Mouse (Mus musculus) mesoderm, embryonic 11.5 days (tissue): ENCODE measurements around the gene Pagr1a.

Source experiments
- DNase-seq: peaks from one replicate; pipeline ENCODE4 v3.0.0-alpha.2; 2012; ENCODE audit warnings: low read depth, low spot score

Gene Pagr1a

GRCm38 (mm10) chr7:127020901-127021562, 3.9 kb upstream of the Pagr1a start, which contains the start of the genes Gm42742 and Prrt2:
TSS of gene Gm42742 (minus strand) at chr7:127021097.
TSS of gene Prrt2 (minus strand) at chr7:127021211.
- DNase-seq = peak; percentile 45

DNA sequence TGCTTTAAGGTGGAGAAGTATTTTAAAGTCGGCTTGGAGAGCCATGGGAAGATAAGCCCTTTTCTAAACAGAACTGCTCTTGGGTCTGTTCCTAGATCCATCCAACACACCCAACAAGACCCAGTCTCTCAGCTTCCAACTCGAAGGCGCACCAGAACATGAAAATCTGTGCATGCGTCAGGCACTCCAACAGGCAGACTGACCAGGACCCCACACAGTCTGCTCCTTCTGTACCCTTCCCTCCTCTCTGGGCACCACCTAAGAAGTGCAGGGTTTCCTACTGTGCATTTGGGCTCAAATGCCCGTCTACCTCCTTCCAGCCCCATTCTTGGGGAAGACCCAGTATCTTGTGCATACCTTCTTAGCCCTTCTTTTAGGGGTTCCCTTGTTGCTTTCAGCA, 3.3 kb upstream of the Pagr1a start:
- no peak for DNase-seq

- DNase-seq = no peak
Measured at GRCm38 (mm10) chr7:127020031-127020430, 2.9 kb upstream of the Pagr1a start.

DNA sequence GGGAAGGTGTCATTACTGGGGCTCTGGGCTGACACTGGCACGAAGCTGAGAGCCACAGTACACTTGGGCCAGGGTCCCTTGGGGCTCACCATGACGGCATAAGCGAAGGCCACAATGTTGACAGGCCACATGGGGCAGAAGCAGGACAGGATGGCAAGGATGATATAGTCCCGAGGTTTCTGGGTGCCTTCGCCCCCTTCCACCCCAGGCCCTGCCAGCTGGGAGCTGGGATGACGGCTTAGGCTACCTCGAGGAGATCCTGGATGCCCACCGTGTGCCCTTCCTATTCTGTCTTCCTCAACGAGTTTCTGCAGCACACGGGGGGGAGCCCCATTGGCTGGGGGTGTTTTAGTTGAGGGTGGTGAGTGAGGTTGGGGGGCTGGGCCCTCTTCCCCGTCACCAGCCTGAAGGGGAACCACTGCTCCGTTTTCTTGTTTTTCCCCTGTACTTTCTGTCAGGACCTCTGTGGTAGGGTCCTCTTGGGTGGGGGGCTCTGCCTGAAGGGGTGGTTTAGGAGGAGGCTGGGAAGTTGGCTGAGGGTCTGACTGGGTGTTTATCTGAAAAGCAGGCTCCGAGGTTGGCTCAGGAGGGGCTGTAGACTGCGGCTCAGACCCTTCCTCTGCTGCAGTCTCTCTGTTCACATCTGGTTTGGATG, 2.3 kb upstream of the Pagr1a start:
- DNase-seq = no peak

DNA sequence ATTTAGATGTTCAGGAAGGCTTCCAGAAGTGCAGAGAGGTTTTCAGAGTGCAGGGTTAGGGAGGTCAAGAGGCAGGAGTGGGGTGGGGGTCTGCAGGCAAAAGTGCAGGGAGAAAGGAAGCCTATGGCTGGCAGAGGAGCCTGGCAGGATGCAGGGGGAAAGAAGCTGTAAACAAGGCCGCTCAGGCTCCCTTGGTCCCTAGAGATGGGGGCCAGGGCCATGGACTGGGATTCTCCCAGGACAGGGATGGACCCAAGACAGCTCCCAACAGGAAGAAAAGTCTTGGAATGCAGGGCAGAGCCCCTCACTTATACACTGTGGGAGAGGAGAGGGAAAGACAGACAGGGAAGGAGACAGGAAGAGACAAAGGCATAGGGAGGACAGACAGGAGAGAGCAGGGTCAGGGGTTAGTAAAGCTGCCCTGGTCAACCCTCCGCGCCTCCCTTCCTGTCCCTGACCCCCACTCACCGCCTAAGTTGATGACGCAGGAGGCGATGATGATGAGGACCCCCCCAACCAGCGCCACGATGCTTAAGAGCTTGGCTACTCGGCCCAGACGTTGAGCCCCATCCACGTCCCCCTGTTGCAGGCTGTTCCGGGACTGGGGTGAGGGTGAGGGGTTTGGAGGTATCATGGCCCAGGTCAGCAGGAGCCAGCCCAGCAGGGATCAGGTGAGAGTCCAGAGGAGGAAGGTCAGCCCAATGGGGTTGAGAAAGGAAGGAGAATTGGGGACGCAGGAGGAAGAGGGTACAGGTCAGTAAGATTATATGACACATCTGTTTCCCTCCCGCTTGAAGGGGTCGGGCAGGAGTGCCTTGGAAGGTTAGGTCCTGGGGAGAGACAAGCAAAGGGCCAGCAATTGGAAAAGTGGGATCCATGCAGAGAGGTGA, 1.5 kb upstream of the Pagr1a start:
- no peak for DNase-seq

DNA sequence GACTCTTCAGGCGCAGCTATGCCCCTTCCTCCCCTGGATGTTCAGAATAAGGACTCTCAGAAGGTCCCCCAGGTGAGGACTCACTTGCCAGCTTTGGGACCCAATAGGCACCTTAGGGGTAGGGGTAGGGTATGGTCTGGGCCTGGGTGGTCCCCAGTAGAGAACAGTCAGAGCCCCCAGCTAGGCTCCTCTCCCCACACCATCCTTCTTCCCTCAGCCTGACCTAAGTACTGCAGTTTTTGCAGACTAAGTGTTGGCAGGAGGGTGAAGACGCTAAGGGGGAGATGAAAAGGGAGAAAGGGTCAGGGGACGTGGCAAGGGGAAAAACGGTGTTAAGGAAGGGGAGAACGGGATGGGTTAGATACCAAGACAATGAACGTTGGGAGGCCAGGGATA, 796 bp upstream of the Pagr1a start:
- no peak for DNase-seq

GRCm38 (mm10) chr7:127016486-127016938, 640 bp downstream of the Pagr1a start:
- no peak for DNase-seq

- DNase-seq = no peak
Measured at GRCm38 (mm10) chr7:127016481-127016485, 869 bp downstream of the Pagr1a start, which contains the start of gene Pagr1b. TSS of gene Pagr1b (minus strand) at chr7:127016484.

DNA sequence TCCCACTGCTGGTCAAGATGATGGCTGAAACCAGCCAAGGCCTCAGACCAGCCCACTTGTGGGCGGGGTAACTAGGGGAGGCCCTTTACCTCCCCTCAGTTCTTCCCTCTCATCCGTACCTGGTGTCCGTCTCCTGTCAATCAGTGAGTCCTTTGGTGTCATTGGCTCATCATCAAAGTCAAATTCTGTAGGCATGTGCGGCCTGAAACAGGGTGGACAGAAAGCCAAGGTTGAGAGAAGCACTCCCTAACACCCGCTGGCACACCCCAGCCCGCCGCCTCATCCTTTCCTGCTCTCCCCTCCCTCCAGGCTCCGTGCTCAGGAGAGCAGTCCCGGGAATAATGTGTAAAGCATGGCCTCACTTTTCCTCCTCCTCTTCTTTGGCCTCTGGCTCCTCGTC, 1.1 kb downstream of the Pagr1a start:
- no peak for DNase-seq

GRCm38 (mm10) chr7:127014993-127015392, 2.2 kb downstream of the Pagr1a start:
- DNase-seq = no peak

GRCm38 (mm10) chr7:127014320-127014719, 2.8 kb downstream of the Pagr1a start, which contains the start of gene Mvp:
TSS of gene Mvp (minus strand) at chr7:127014621.
- DNase-seq = no peak

DNA sequence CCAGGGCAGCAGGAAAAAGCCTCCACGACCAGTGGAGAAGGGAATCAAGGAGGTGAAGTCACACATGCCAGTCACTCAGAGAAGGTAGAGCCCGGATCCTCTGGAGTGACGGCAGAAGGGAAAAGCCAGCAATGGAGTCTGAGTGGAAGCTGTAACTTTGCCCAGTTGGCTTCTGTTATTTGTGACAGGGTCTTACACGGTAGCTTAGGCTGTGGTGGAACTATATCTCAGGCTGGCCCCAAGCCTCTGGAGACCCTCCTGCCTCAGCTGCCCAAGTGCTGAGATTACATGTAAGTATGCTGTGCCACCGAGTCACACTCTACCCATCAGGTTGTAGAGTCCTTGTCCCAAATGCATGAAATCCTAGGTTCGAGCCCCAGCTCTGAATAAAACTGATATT, 3.8 kb downstream of the Pagr1a start:
- DNase-seq = no peak

DNA sequence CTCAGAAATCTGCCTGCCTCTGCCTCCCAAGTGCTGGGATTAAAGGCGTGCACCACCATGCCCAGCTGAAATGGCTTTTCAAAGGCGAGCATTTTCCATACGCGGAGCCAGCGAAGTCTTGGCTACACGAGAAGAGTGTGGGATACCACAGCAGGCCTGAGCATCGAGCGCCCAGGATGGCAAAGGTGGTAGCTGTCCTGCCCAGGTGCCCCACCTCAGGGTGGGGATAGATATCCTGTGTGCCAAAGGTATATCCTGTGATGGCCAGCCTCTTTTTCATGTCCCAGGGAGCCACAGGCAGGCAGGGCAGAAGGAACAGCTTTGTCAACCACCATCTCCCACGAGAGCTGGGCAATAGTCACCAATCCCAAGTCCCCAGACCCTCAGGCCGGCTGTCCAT, 4.3 kb downstream of the Pagr1a start:
- DNase-seq = no peak

- DNase-seq = no peak
Measured at GRCm38 (mm10) chr7:127012374-127012773, 4.8 kb downstream of the Pagr1a start.

GRCm38 (mm10) chr7:127011717-127012116, 5.4 kb downstream of the Pagr1a start:
- no peak for DNase-seq

- DNase-seq = no peak
Measured at GRCm38 (mm10) chr7:127011051-127011450, 6.1 kb downstream of the Pagr1a start.

GRCm38 (mm10) chr7:127009307-127010085, 7.7 kb downstream of the Pagr1a start:
- DNase-seq = no peak

DNA sequence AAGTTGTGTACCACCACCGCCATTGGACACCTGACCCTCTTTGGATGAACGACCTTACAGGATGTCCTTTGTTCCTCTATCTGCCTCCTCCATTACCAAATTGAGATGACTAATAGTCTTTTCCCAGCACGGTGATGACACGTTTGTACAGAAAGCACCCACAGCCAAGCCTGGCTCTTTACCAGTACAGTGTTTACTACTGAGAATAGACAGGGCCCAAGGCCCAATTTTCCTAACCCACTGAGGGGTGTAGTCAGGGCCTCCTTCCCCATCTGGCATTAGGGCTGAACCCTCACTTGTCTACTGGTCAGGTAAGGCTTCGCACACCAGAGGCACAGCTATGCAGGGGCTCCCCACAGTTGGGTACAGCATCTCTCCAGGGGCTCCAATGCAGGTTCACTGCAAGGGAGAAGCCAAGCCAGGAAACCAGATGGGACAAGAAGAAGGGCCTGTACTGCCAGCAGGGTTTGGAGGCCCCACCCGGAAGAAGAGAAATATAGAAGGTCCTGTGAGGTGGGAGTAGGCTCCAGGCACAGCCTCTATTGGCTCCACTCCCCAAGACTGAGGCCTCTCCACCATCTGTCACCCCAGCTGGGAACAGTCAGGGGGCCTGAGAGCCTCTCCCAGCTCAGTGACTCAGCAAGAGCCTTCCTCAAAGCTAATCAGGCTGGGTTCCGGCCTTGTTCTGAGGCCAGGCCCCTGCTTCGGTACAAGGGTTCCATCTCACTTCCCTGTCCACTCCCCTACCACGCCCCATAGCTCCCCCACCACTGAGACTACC, 8.7 kb downstream of the Pagr1a start:
- no peak for DNase-seq

DNA sequence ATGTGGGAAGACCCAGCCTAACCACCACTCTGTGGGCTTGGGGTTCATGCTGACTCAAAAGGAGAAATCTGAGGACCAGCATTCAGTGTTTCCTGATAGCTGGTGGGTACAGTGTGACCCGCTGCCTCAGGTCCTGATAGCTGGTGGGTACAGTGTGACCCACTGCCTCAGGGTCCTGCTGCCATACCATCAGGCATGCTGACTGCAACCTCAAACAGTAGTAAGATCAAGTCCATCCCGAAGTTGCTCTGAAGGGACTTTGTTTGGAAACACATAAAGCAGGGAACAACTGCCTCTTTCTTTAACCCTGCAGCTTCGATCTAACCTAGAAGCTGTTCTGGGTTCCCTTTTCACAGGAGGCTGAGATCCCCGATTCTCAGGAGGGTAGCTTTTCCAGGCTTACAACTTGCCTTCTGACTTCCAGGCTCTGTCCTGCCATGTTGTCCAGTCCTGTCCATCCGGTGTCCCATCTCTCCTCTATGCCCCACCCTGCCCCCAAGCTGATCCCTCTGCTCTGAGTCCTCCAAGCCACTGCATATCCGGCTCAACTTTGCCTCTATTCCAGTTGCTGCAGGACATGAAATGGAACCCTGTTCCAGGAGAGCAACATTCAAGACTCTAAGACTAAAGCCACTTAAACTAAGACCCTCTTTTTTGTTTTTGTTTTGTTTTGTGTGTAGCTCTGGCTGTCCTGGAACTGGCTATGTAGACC, 9.7 kb downstream of the Pagr1a start:
- DNase-seq = no peak

DNA sequence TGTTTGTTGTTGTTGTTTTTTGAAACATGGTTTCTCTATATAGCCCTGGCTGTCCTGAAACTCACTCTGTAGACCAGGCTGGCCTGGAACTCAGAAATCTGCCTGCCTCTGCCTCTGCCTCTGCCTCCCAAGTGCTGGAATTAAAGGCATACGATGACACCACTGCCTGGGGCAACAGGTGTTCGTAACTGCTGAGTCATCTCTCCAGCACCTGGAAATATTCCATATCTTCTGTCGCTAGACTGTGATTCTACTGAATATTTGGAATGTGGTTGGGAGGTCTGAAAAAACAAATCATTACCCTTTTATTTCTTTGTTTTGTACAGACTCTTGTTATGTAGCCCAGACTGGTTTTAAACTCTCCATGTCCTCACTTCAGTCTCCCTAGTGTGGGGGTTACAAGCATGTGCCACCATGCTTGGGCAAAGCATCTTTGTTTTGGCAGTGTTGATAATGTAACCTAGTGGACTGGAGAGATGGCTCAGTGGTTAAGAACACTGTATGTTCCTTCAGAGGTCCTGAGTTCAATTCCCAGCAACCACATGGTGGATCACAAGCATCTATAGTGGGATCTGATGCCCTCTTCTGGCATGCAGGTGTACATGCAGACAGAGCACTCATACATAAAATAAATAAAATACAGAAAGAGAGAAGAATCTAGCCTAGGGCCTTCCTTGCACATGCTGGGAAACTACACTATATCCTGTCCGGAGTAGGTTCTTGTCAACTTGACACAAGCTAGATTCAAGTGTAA, 12.9 kb downstream of the Pagr1a start:
- DNase-seq = no peak
